Mouse (Mus musculus) kidney, postnatal 0 days (tissue): ENCODE measurements around the gene Nav3. TPM values are rescaled to one million over a fixed set of nuclear protein-coding genes. Genes with fewer than 3 reads are reported as not detected.

Experiments used
- ATAC-seq: fragments of 200-750 bp; cut with Nextera tagmentation; replicated peaks from 2 replicates; pipeline ENCODE4 v1.8.0; 2017; ENCODE audit warnings: low read depth, moderate number of reproducible peaks, moderate TSS enrichment, moderate library complexity; ENCODE audit not compliant: low FRiP score
- DNase-seq: peaks from one replicate; pipeline ENCODE4 v3.0.0-alpha.2; 2016; ENCODE audit warnings: low spot score
- H3K27ac ChIP-seq: fragments of 300-500 bp; sonication (generic); 2 replicates; pipeline ENCODE4 v1.5.1; 2014; ENCODE audit warnings: mild to moderate bottlenecking
- H3K27me3 ChIP-seq: fragments of 300-500 bp; sonication (generic); 2 replicates; pipeline ENCODE4 v1.6.1; 2014; ENCODE audit warnings: low read length, mixed read lengths; ENCODE audit not compliant: insufficient read depth
- H3K36me3 ChIP-seq: fragments of 300-500 bp; sonication (generic); 2 replicates; pipeline ENCODE4 v1.6.1; 2014; ENCODE audit warnings: low read length, mixed read lengths; ENCODE audit not compliant: insufficient read depth
- H3K4me1 ChIP-seq: fragments of 300-500 bp; sonication (generic); replicated peaks from 2 replicates; pipeline ENCODE4 v1.6.1; 2014; ENCODE audit warnings: antibody characterized with exemption, low read length, mixed read lengths; ENCODE audit not compliant: insufficient read depth
- H3K4me2 ChIP-seq: fragments of 300-500 bp; sonication (generic); 2 replicates; pipeline ENCODE4 v1.6.1; 2014; ENCODE audit warnings: mild to moderate bottlenecking, low read length, moderate library complexity, mixed read lengths
- H3K4me3 ChIP-seq: fragments of 300-500 bp; sonication (generic); replicated peaks from 2 replicates; pipeline ENCODE4 v1.5.1; 2014; ENCODE audit warnings: low read depth, low read length
- H3K9ac ChIP-seq: fragments of 300-500 bp; sonication (generic); 2 replicates; pipeline ENCODE4 v1.6.1; 2014; ENCODE audit warnings: low read depth, low read length
- H3K9me3 ChIP-seq: fragments of 300-500 bp; sonication (generic); replicated peaks from 2 replicates; pipeline ENCODE4 v1.6.1; 2016; ENCODE audit warnings: low read length, inconsistent platforms, mixed read lengths
- CTCF ChIP-seq: IDR thresholded peaks from 2 replicates; pipeline ENCODE4 v1.5.1; 2016; ENCODE audit warnings: antibody characterized with exemption, low read depth, mild to moderate bottlenecking, moderate library complexity
- WGBS: fragments of 180-500 bp; shearing (Covaris S2); extraction: QIAGEN DNeasy Blood & Tissue Kit; methylation state at CpG from one replicate; pipeline ENCODE4 v1.1.7; 2014; 5-methylcytosine and 5-hydroxymethylcytosine counted together
- polyA plus RNA-seq: library from polyadenylated mRNA; unstranded; fragments of >200 nt; fragmentation: Nextera tagmentation; extraction: Ambion mirVana; gene quantifications from 2 replicates; pipeline ENCODE4 v1.2.1, GENCODE M21; 2015

The Nav3 gene
- polyA plus RNA-seq, 1 experiment from 2014 or later: 6.0 TPM

DNA sequence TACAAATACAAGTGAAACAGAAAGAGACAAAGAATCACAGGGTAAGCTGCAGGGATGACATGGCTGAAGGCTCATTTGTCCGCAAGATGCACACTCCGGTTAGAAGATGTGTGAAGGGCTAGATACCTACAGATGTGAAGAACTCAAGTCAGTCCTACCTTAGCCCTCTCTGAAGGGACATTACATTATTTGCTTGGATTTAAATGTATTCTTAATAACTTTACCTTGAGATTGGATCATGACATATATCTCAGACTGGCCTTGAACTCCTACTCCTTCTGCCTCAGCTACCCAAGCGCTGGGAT lies 566.9 kb downstream of the Nav3 start:
- no peak overlapping the region for H3K27ac ChIP-seq
- WGBS: 90% methylated on average over 3 of the region's 3 CpGs
- no peaks in the 10 kb centered on the region for H3K36me3 ChIP-seq
- no peak overlapping the region for H3K9ac ChIP-seq
- ATAC-seq (no peak), DNase-seq (no peak)
- H3K27me3 ChIP-seq: no peaks in the 10 kb centered on the region
- no peaks in the 10 kb centered on the region for H3K4me1 ChIP-seq
- no peaks in the 10 kb centered on the region for H3K9me3 ChIP-seq
- no peak overlapping the region for H3K4me3 ChIP-seq
- H3K4me2 ChIP-seq: no peak overlapping the region
- TF ChIP-seq CTCF: no peak

DNA sequence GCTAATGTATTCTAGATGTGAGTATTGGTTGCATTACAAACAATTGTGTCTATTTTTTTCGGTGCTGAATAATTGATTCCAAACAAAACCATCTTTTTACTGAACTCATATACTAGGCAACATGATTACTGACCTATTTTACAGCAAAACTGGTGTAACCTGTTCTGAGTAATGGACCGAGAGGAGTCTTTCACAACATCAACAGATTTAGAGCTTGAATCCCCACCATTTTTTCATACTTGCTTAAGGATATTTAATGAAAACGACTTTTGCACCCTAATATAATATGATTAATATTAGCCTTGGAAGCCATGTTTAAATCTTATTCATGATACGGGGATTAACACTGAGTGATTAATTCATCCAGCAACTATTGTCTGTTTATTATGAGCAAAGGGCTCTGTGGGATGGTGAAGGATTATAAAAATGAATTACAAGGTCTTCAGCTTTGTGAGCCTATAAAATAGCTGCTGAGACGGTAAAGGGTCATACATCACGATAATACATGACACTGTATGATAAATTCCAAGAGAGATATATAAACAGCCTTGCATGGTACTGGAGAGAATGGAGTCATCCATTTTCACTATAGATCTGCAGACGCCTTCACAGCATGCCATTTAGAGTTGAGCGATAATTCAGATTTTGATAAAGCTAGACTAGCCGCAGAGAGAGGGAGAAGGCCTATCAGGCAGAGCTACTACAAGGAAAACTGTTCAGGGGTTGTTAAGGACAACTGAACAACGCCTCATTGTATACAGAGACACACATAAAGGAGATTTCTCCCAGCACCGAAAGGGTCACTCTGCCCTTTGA lies 567.4 kb downstream of the Nav3 start:
- 58% methylated on average over 11 of the region's 11 CpGs for WGBS
- Histone ChIP-seq H3K9ac (no peak overlapping the region), H3K27me3 (no peaks in the 10 kb centered on the region), H3K4me3 (no peak overlapping the region), H3K4me2 (no peak overlapping the region), H3K27ac (no peak overlapping the region), H3K9me3 (no peaks in the 10 kb centered on the region), H3K36me3 (no peaks in the 10 kb centered on the region), H3K4me1 (no peaks in the 10 kb centered on the region)
- peak; percentile 81 for DNase-seq
- peak; percentile 46; the same call in 1 of the 2 replicates for ATAC-seq
- no peak for TF ChIP-seq CTCF

DNA sequence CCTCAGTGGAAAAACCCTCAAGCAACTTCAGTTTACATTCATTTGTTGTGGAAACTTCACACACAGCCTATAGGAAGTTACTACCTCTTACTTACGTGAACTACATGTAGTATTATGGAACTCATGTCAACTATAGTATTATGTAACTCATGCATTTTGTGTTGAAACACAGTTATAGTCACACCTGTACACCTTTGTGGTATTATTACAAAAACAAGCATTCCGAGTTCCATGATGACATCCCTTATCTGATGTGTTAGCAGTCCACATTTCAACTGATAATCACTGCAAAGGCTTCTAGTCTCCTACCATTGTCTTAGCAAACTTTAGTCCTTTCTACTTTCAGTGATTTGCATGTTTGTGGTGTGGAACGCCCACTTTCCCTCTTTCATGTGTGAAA lies 568.8 kb downstream of the Nav3 start:
- DNase-seq: no peak
- H3K4me1 ChIP-seq: no peaks in the 10 kb centered on the region
- no peak overlapping the region for H3K4me3 ChIP-seq
- H3K9ac ChIP-seq: no peak overlapping the region
- H3K27me3 ChIP-seq: no peaks in the 10 kb centered on the region
- H3K4me2 ChIP-seq: no peak overlapping the region
- no peaks in the 10 kb centered on the region for H3K9me3 ChIP-seq
- WGBS: 85% methylated on average over 3 of the region's 3 CpGs
- no peak overlapping the region for H3K27ac ChIP-seq
- H3K36me3 ChIP-seq: no peaks in the 10 kb centered on the region
- TF ChIP-seq CTCF: no peak
- no peak for ATAC-seq

DNA sequence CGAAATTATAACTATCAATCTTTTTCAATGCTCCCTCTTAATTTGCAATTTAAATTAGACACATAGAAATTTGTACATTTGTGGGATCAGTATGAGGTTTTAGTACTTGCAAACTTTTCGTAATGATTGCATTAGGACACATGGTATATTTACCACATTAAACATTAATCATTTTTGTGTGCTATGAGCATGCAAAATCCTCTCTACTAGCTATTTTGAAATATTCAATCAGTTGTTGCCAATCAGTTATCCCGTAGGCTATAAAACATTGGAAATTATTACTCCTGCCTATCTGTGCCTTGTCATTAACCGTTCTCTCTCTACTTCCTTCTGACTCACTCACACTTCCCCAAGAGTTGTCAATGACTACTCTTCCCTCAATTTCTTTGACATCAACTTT lies 579.9 kb downstream of the Nav3 start:
- WGBS: 87% methylated on average over 4 of the region's 4 CpGs
- Histone ChIP-seq H3K9ac (no peak overlapping the region), H3K27me3 (no peaks in the 10 kb centered on the region), H3K36me3 (no peaks in the 10 kb centered on the region), H3K27ac (no peak overlapping the region), H3K9me3 (no peaks in the 10 kb centered on the region), H3K4me2 (no peak overlapping the region), H3K4me1 (no peaks in the 10 kb centered on the region), H3K4me3 (no peak overlapping the region)
- no peak for TF ChIP-seq CTCF
- no peak for ATAC-seq
- no peak for DNase-seq

GRCm38 (mm10) chr10:109875312-109875830 lies 580.6 kb downstream of the Nav3 start:
- H3K4me1 ChIP-seq: no peaks in the 10 kb centered on the region
- H3K27me3 ChIP-seq: no peaks in the 10 kb centered on the region
- no peak for TF ChIP-seq CTCF
- no peak overlapping the region for H3K4me3 ChIP-seq
- no peak for ATAC-seq
- no peaks in the 10 kb centered on the region for H3K9me3 ChIP-seq
- H3K27ac ChIP-seq: no peak overlapping the region
- H3K36me3 ChIP-seq: no peaks in the 10 kb centered on the region
- DNase-seq: peak; percentile 72
- H3K9ac ChIP-seq: no peak overlapping the region
- H3K4me2 ChIP-seq: no peak overlapping the region

DNA sequence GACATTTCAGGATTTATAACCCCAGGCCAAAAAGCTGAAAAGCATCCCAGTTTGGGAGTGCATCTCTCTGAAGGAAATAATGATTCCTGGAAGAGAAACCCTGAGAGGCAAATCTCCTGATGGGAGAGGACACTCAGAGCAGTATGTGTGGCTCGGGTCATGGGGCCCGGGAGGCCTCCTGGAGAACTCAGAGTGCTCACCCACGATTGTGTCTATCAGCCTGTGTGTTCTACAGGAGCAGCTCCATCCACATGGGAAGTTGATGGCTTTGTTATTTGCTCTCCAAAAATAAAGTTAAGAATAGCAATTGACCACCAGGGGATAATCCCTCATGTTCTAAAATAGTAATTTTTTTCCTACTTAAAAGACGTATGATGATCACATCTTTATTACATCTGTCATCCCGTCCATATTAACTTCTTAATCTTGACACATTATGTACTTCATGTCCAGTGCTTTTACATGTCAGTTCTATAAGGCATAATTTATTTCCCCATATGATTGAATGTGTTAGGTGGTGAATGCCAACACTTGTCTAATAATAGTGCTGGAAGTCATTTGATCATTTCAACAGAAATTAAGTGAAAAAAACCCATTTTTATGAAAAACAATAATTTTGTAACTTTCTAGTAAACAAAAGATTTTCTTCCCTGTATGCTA lies 581.2 kb downstream of the Nav3 start:
- no peak for TF ChIP-seq CTCF
- ATAC-seq (no peak), DNase-seq (peak; percentile 40)
- Histone ChIP-seq H3K4me1 (no peaks in the 10 kb centered on the region), H3K4me2 (no peak overlapping the region), H3K36me3 (no peaks in the 10 kb centered on the region), H3K9ac (no peak overlapping the region), H3K27ac (peak overlapping the region; percentile 28; the same call in 1 of the 2 replicates), H3K27me3 (no peaks in the 10 kb centered on the region), H3K4me3 (no peak overlapping the region), H3K9me3 (no peaks in the 10 kb centered on the region)
- WGBS: 56% methylated on average over 5 of the region's 5 CpGs
